Mouse (Mus musculus) central nervous system, embryonic 14 days (tissue): ENCODE data around the gene Olfr1162. TPM values are rescaled to one million over a fixed set of nuclear protein-coding genes. Genes with fewer than 3 reads are reported as not detected.

Experiments
- polyA plus RNA-seq: library from polyadenylated mRNA; depleted of rRNA; stranded (reverse); fragments of >200 nt; gene quantifications from 2 replicates; pipeline ENCODE4 v1.2.3, GENCODE M21; 2012; rRNA removed

Olfr1162 gene
- polyA plus RNA-seq: not detected in 2 replicates

GRCm38 (mm10) chr2:88051029-88051428, at the start of gene Olfr1162:
Olfr1162 (minus strand) TSS chr2:88051129.

GRCm38 (mm10) chr2:88093866-88094265, 42.9 kb upstream of the Olfr1162 start, which contains the start of gene Olfr1164:
Olfr1164 (minus strand) TSS chr2:88093966.

GRCm38 (mm10) chr2:88071730-88072129, 20.8 kb upstream of the Olfr1162 start, which contains the start of gene Olfr1163:
Olfr1163 (minus strand) TSS chr2:88071830.

GRCm38 (mm10) chr2:88037599-88037998, 13.3 kb downstream of the Olfr1162 start, which contains the start of gene Olfr73:
Olfr73 (minus strand) TSS chr2:88037699.

GRCm38 (mm10) chr2:88022474-88022873, 28.5 kb downstream of the Olfr1162 start, which contains the start of gene Olfr1161:
Olfr1161 (plus strand) TSS chr2:88022774.

GRCm38 (mm10) chr2:88007515-88008318, 43.2 kb downstream of the Olfr1162 start, which contains the start of gene Olfr1160:
Olfr1160 (minus strand) TSS chr2:88008268.

Other genes starting within 250 kb of the Olfr1162 start
- not detected in 2 replicates for gene Olfr1145, start 241.3 kb downstream of the Olfr1162 start, polyA plus RNA-seq
- gene Olfr1148, start 220.6 kb downstream of the Olfr1162 start, polyA plus RNA-seq: not detected in 2 replicates
- not detected in 2 replicates for gene Olfr1150-ps1, start 207.1 kb downstream of the Olfr1162 start, polyA plus RNA-seq
- gene Olfr1151, start 195.3 kb downstream of the Olfr1162 start, polyA plus RNA-seq: not detected in 2 replicates
- gene Olfr1152, start 184.6 kb downstream of the Olfr1162 start, polyA plus RNA-seq: 0.01 TPM in 2 replicates
- gene Olfr1153, start 156.2 kb downstream of the Olfr1162 start, polyA plus RNA-seq: not detected in 2 replicates
- not detected in 2 replicates for gene Olfr1154, start 146.0 kb downstream of the Olfr1162 start, polyA plus RNA-seq
- not detected in 2 replicates for gene Olfr1155, start 106.0 kb downstream of the Olfr1162 start, polyA plus RNA-seq
- gene Olfr1156, start 98.0 kb downstream of the Olfr1162 start, polyA plus RNA-seq: not detected in 2 replicates
- gene Olfr1157, start 82.8 kb downstream of the Olfr1162 start, polyA plus RNA-seq: not detected in 2 replicates
- gene Olfr74, start 76.5 kb downstream of the Olfr1162 start, polyA plus RNA-seq: not detected in 2 replicates
- gene Olfr1158, start 61.0 kb downstream of the Olfr1162 start, polyA plus RNA-seq: not detected in 2 replicates
- gene Olfr1160, start 42.9 kb downstream of the Olfr1162 start, polyA plus RNA-seq: not detected in 2 replicates
- gene Olfr1161, start 28.4 kb downstream of the Olfr1162 start, polyA plus RNA-seq: not detected in 2 replicates
- not detected in 2 replicates for gene Olfr73, start 13.4 kb downstream of the Olfr1162 start, polyA plus RNA-seq
- not detected in 2 replicates for gene Olfr1163, start 20.7 kb upstream of the Olfr1162 start, polyA plus RNA-seq
- gene Olfr1164, start 42.8 kb upstream of the Olfr1162 start, polyA plus RNA-seq: not detected in 2 replicates
- not detected in 2 replicates for gene Olfr1166, start 77.1 kb upstream of the Olfr1162 start, polyA plus RNA-seq
- gene Olfr1167, start 104.1 kb upstream of the Olfr1162 start, polyA plus RNA-seq: not detected in 2 replicates
- not detected in 2 replicates for gene Olfr1168, start 130.8 kb upstream of the Olfr1162 start, polyA plus RNA-seq
- gene Olfr1170, start 177.2 kb upstream of the Olfr1162 start, polyA plus RNA-seq: not detected in 2 replicates
- gene Olfr1173, start 228.7 kb upstream of the Olfr1162 start, polyA plus RNA-seq: not detected in 2 replicates